Mouse (Mus musculus) hindbrain, embryonic 15.5 days (tissue): Measurements from ENCODE around the gene Ncoa3. TPM values are rescaled to one million over a fixed set of nuclear protein-coding genes. Genes with fewer than 3 reads are reported as not detected.

Source experiments
- ATAC-seq: fragments of 200-750 bp; cut with Nextera tagmentation; 2 replicates; pipeline ENCODE4 v1.8.0; 2017; ENCODE audit warnings: low read depth, moderate number of reproducible peaks, moderate TSS enrichment; ENCODE audit not compliant: low FRiP score
- H3K27ac ChIP-seq: fragments of 300-500 bp; sonication (generic); replicated peaks from 2 replicates; pipeline ENCODE4 v1.5.1; 2015; ENCODE audit warnings: mild to moderate bottlenecking, inconsistent platforms
- H3K27me3 ChIP-seq: fragments of 300-500 bp; sonication (generic); 2 replicates; pipeline ENCODE4 v1.6.1; 2015; ENCODE audit warnings: control low read depth, inconsistent platforms
- H3K36me3 ChIP-seq: fragments of 300-500 bp; sonication (generic); 2 replicates; pipeline ENCODE4 v1.6.1; 2015; ENCODE audit warnings: control low read depth, inconsistent platforms
- H3K4me1 ChIP-seq: fragments of 300-500 bp; sonication (generic); replicated peaks from 2 replicates; pipeline ENCODE4 v1.6.1; 2015; ENCODE audit warnings: control low read depth, inconsistent platforms
- H3K4me2 ChIP-seq: fragments of 300-500 bp; sonication (generic); 2 replicates; pipeline ENCODE4 v1.6.1; 2015; ENCODE audit warnings: moderate library complexity, mild to moderate bottlenecking, inconsistent platforms
- H3K4me3 ChIP-seq: fragments of 300-500 bp; sonication (generic); 2 replicates; pipeline ENCODE4 v1.5.1; 2015; ENCODE audit warnings: mild to moderate bottlenecking, inconsistent platforms
- H3K9ac ChIP-seq: fragments of 300-500 bp; sonication (generic); 2 replicates; pipeline ENCODE4 v1.6.1; 2015; ENCODE audit warnings: inconsistent platforms
- H3K9me3 ChIP-seq: fragments of 300-500 bp; sonication (generic); 2 replicates; pipeline ENCODE4 v1.6.1; 2016; ENCODE audit warnings: control low read depth, inconsistent platforms
- WGBS: fragments of 180-500 bp; shearing (Covaris S2); methylation state at CpG from one replicate; pipeline ENCODE4 v1.1.7; 2015; 5-methylcytosine and 5-hydroxymethylcytosine counted together
- polyA plus RNA-seq: library from polyadenylated mRNA; unstranded; fragments of >200 nt; fragmentation: Nextera tagmentation; extraction: Ambion mirVana; gene quantifications from 2 replicates; pipeline ENCODE4 v1.2.1, GENCODE M21; 2015

Gene Ncoa3
- polyA plus RNA-seq, 1 experiment from 2014 or later = 14.0 TPM

GRCm38 (mm10) chr2:166045549-166046501, 53.4 kb downstream of the Ncoa3 start:
- ATAC-seq = no peak
- WGBS = 70% methylated on average over 10 of the region's 10 CpGs
- Histone ChIP-seq H3K9me3 (no peaks in the 10 kb centered on the region), H3K27ac (no peak overlapping the region), H3K4me1 (peaks cover 16% of the 10 kb centered on the region; the same call in 1 of the 2 replicates), H3K4me3 (no peak overlapping the region), H3K4me2 (no peak overlapping the region), H3K27me3 (no peaks in the 10 kb centered on the region), H3K9ac (no peak overlapping the region), H3K36me3 (peaks cover 23% of the 10 kb centered on the region)

GRCm38 (mm10) chr2:166047931-166048330, 55.5 kb downstream of the Ncoa3 start:
- Histone ChIP-seq H3K4me1 (peaks cover 11% of the 10 kb centered on the region; the same call in 1 of the 2 replicates), H3K36me3 (peaks cover 34% of the 10 kb centered on the region), H3K4me3 (no peak overlapping the region), H3K9me3 (no peaks in the 10 kb centered on the region), H3K27me3 (no peaks in the 10 kb centered on the region), H3K27ac (no peak overlapping the region), H3K9ac (no peak overlapping the region), H3K4me2 (no peak overlapping the region)
- no peak for ATAC-seq
- WGBS = 100% methylated on average over 4 of the region's 4 CpGs

- WGBS = 90% methylated on average over 7 of the region's 7 CpGs
- no peak overlapping the region for H3K4me2 ChIP-seq
- peaks cover 11% of the 10 kb centered on the region; the same call in 1 of the 2 replicates for H3K4me1 ChIP-seq
- no peak overlapping the region for H3K4me3 ChIP-seq
- H3K36me3 ChIP-seq = peaks cover 37% of the 10 kb centered on the region
- no peaks in the 10 kb centered on the region for H3K27me3 ChIP-seq
- no peaks in the 10 kb centered on the region for H3K9me3 ChIP-seq
- no peak overlapping the region for H3K27ac ChIP-seq
- H3K9ac ChIP-seq = no peak overlapping the region
- ATAC-seq = no peak
Observed at GRCm38 (mm10) chr2:166048852-166049251, 56.4 kb downstream of the Ncoa3 start.

DNA sequence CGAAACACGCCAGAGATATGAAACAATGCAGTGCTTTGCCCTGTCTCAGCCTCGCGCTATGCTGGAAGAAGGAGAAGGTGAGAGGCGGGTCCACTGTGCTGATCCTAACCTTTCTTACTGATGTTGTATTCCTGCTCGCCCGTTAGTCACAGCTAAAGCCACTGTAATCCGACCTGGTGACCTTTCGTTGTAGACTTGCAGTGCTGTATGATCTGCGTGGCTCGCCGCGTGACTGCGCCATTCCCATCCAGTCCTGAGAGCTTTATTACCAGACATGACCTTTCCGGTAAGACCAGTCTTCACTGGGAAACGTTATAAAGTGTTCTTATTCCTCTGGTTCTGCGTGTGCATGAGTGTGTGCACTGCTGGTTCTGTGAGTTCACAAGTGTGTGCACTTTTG, 59.0 kb downstream of the Ncoa3 start:
- Histone ChIP-seq H3K27ac (no peak overlapping the region), H3K4me3 (no peak overlapping the region), H3K9ac (no peak overlapping the region), H3K4me2 (no peak overlapping the region), H3K4me1 (no peaks in the 10 kb centered on the region), H3K36me3 (peaks cover 46% of the 10 kb centered on the region), H3K9me3 (no peaks in the 10 kb centered on the region), H3K27me3 (no peaks in the 10 kb centered on the region)
- no peak for ATAC-seq
- WGBS = 93% methylated on average over 17 of the region's 17 CpGs

GRCm38 (mm10) chr2:166051966-166052365, 59.5 kb downstream of the Ncoa3 start:
- H3K9ac ChIP-seq = no peak overlapping the region

GRCm38 (mm10) chr2:166054002-166054539, 61.6 kb downstream of the Ncoa3 start:
- no peak overlapping the region for H3K4me3 ChIP-seq
- no peaks in the 10 kb centered on the region for H3K27me3 ChIP-seq
- no peaks in the 10 kb centered on the region for H3K9me3 ChIP-seq
- peaks cover 47% of the 10 kb centered on the region for H3K36me3 ChIP-seq
- H3K9ac ChIP-seq = no peak overlapping the region
- H3K4me2 ChIP-seq = no peak overlapping the region
- no peaks in the 10 kb centered on the region for H3K4me1 ChIP-seq
- H3K27ac ChIP-seq = no peak overlapping the region
- WGBS = 93% methylated on average over 14 of the region's 14 CpGs
- no peak for ATAC-seq

More at GRCm38 (mm10) chr2:166051966-166052365, 59.5 kb downstream of the Ncoa3 start:
- 93% methylated on average over 7 of the region's 7 CpGs for WGBS
- no peaks in the 10 kb centered on the region for H3K4me1 ChIP-seq
- no peak overlapping the region for H3K27ac ChIP-seq
- peaks cover 47% of the 10 kb centered on the region for H3K36me3 ChIP-seq
- no peak for ATAC-seq
- H3K9me3 ChIP-seq = no peaks in the 10 kb centered on the region
- no peak overlapping the region for H3K4me3 ChIP-seq
- no peak overlapping the region for H3K4me2 ChIP-seq
- no peaks in the 10 kb centered on the region for H3K27me3 ChIP-seq

DNA sequence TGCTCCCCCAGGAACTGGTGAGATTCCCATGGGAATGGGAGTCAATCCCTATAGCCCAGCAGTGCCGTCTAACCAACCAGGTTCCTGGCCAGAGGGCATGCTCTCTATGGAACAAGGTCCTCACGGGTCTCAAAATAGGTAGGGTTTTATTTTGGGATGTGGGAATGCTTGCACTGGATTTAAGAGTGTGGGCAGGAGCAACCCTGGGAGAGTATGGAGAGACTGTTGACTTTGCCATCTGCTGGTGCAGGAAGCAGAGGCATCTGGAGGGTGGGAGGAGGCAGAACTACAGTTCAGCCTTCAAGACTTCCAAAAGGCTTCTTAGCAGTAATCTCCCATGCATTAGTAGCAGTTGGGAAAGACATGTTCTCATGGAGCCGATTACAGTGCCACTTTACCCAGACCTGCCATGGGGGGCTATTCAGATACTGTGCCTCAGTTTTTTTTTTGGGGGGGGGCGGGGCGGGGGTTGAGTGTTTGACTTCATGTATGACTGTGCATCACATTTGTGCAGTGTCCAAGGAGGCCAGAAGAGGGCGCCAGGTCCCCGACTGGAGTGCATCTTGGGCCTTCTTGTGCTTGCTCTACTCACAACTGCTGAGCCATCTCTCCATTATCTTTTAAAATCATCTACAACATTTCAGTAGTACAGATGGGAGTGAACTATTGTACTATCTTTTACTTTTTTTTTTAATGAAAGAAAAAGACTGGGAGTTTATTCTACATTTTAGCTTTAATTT, 67.4 kb downstream of the Ncoa3 start:
- H3K4me2 ChIP-seq = no peak overlapping the region
- no peak overlapping the region for H3K4me3 ChIP-seq
- ATAC-seq = no peak
- H3K27me3 ChIP-seq = no peaks in the 10 kb centered on the region
- no peaks in the 10 kb centered on the region for H3K4me1 ChIP-seq
- H3K9me3 ChIP-seq = no peaks in the 10 kb centered on the region
- H3K27ac ChIP-seq = no peak overlapping the region
- no peak overlapping the region for H3K9ac ChIP-seq
- 81% methylated on average over 7 of the region's 7 CpGs for WGBS
- H3K36me3 ChIP-seq = peaks cover 50% of the 10 kb centered on the region

GRCm38 (mm10) chr2:166062008-166062407, 69.6 kb downstream of the Ncoa3 start:
- Histone ChIP-seq H3K9ac (no peak overlapping the region), H3K4me3 (no peak overlapping the region), H3K9me3 (no peaks in the 10 kb centered on the region), H3K36me3 (peaks cover 48% of the 10 kb centered on the region), H3K4me2 (no peak overlapping the region), H3K27ac (no peak overlapping the region), H3K4me1 (no peaks in the 10 kb centered on the region), H3K27me3 (no peaks in the 10 kb centered on the region)
- WGBS = 86% methylated on average over 1 of the region's 1 CpGs
- ATAC-seq = no peak

DNA sequence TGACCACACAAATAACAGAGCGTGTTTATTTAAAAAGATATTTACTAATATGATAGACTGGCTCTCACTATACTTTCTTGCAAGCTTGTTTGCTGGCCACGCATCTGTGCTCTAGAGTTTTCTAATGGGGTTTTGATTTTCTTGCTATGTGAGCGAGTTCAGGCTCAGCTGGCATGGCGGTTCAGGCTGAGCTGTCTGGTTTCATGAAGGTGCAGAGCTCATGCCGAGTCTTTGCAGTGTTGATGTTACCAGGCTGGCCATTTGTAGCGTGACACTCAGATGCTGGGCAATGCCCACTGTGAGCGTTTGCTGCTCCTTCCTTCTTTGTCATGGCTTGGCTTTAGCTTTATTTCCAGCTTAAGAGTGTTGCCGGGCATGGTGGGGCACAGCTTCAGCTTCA, 70.0 kb downstream of the Ncoa3 start:
- H3K36me3 ChIP-seq = peaks cover 50% of the 10 kb centered on the region
- WGBS = 93% methylated on average over 8 of the region's 8 CpGs

GRCm38 (mm10) chr2:166066434-166066833, 74.0 kb downstream of the Ncoa3 start:
- Histone ChIP-seq H3K4me3 (no peak overlapping the region), H3K9me3 (no peaks in the 10 kb centered on the region), H3K27me3 (no peaks in the 10 kb centered on the region), H3K36me3 (peaks cover 49% of the 10 kb centered on the region), H3K9ac (no peak overlapping the region), H3K4me2 (no peak overlapping the region), H3K4me1 (no peaks in the 10 kb centered on the region), H3K27ac (no peak overlapping the region)
- no peak for ATAC-seq
- 59% methylated on average over 4 of the region's 4 CpGs for WGBS

More for the DNA sequence above, 70.0 kb downstream of the Ncoa3 start:
- Histone ChIP-seq H3K9me3 (no peaks in the 10 kb centered on the region), H3K27me3 (no peaks in the 10 kb centered on the region), H3K4me3 (no peak overlapping the region), H3K4me2 (no peak overlapping the region), H3K27ac (no peak overlapping the region), H3K4me1 (no peaks in the 10 kb centered on the region), H3K9ac (no peak overlapping the region)
- no peak for ATAC-seq

DNA sequence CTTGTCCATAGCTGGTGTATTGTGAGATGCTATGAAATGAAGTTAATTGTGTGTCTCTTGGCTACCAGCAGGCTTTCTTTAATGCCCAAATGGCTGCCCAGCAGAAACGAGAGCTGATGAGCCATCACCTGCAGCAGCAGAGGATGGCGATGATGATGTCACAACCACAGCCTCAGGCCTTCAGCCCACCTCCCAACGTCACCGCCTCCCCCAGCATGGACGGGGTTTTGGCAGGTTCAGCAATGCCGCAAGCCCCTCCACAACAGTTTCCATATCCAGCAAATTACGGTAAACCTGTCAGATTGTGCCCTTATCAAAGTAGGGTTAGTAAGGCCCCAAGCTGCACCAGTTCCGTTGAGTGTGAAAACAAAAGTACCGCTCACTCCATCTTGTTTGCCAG, 75.8 kb downstream of the Ncoa3 start:
- H3K9me3 ChIP-seq = no peaks in the 10 kb centered on the region
- no peak overlapping the region for H3K4me2 ChIP-seq
- no peak overlapping the region for H3K4me3 ChIP-seq
- no peak for ATAC-seq
- peaks cover 43% of the 10 kb centered on the region for H3K36me3 ChIP-seq
- H3K9ac ChIP-seq = no peak overlapping the region
- no peak overlapping the region for H3K27ac ChIP-seq
- no peaks in the 10 kb centered on the region for H3K4me1 ChIP-seq
- no peaks in the 10 kb centered on the region for H3K27me3 ChIP-seq
- WGBS = 84% methylated on average over 9 of the region's 9 CpGs

GRCm38 (mm10) chr2:166069164-166069563, 76.7 kb downstream of the Ncoa3 start:
- Histone ChIP-seq H3K27me3 (no peaks in the 10 kb centered on the region), H3K4me1 (no peaks in the 10 kb centered on the region), H3K9ac (no peak overlapping the region), H3K9me3 (no peaks in the 10 kb centered on the region), H3K4me2 (no peak overlapping the region), H3K4me3 (no peak overlapping the region), H3K27ac (no peak overlapping the region), H3K36me3 (peaks cover 47% of the 10 kb centered on the region)
- no peak for ATAC-seq
- WGBS = 89% methylated on average over 5 of the region's 5 CpGs
